Mouse (Mus musculus) liver, embryonic 11.5 days (tissue): ENCODE measurements around the gene Snx13. TPM values are rescaled to one million over a fixed set of nuclear protein-coding genes. Genes with fewer than 3 reads are reported as not detected.

Experiments used
- ATAC-seq: fragments of 200-750 bp; cut with Nextera tagmentation; replicated peaks from 2 replicates; pipeline ENCODE4 v1.8.0; 2017; ENCODE audit warnings: moderate number of reproducible peaks, mild to moderate bottlenecking, moderate TSS enrichment, moderate library complexity; ENCODE audit not compliant: low FRiP score
- DNase-seq: peaks from one replicate; pipeline ENCODE4 v3.0.0-alpha.2; 2017; ENCODE audit warnings: low spot score
- H3K27ac ChIP-seq: fragments of 300-500 bp; sonication (generic); 2 replicates; pipeline ENCODE4 v1.5.1; 2014; ENCODE audit warnings: mild to moderate bottlenecking, low read depth, low read length, control low read depth
- H3K27me3 ChIP-seq: fragments of 300-500 bp; sonication (generic); replicated peaks from 2 replicates; pipeline ENCODE4 v1.6.1; 2014; ENCODE audit warnings: low read length, mixed read lengths; ENCODE audit not compliant: control insufficient read depth, insufficient read depth
- H3K36me3 ChIP-seq: fragments of 300-500 bp; sonication (generic); 2 replicates; pipeline ENCODE4 v1.6.1; 2014; ENCODE audit warnings: mild to moderate bottlenecking, low read length, moderate library complexity, mixed read lengths; ENCODE audit not compliant: control insufficient read depth, insufficient read depth
- H3K4me1 ChIP-seq: fragments of 300-500 bp; sonication (generic); replicated peaks from 2 replicates; pipeline ENCODE4 v1.6.1; 2014; ENCODE audit warnings: low read length, mixed read lengths; ENCODE audit not compliant: control insufficient read depth, insufficient read depth
- H3K4me2 ChIP-seq: fragments of 300-500 bp; sonication (generic); 2 replicates; pipeline ENCODE4 v1.6.1; 2014; ENCODE audit warnings: mild to moderate bottlenecking, control low read depth, moderate library complexity
- H3K4me3 ChIP-seq: fragments of 300-500 bp; sonication (generic); 2 replicates; pipeline ENCODE4 v1.5.1; 2014; ENCODE audit warnings: low read depth, low read length, control low read depth
- H3K9ac ChIP-seq: fragments of 300-500 bp; sonication (generic); 2 replicates; pipeline ENCODE4 v1.6.1; 2014; ENCODE audit warnings: low read depth, low read length, control low read depth
- H3K9me3 ChIP-seq: fragments of 300-500 bp; sonication (generic); 2 replicates; pipeline ENCODE4 v1.6.1; 2016; ENCODE audit warnings: low read length, inconsistent platforms, mixed read lengths; ENCODE audit not compliant: control insufficient read depth
- WGBS: fragments of 180-500 bp; shearing (Covaris S2); extraction: QIAGEN DNeasy Blood & Tissue Kit; methylation state at CpG from one replicate; pipeline ENCODE4 v1.1.7; 2014; 5-methylcytosine and 5-hydroxymethylcytosine counted together
- polyA plus RNA-seq: library from polyadenylated mRNA; unstranded; fragments of >200 nt; fragmentation: Nextera tagmentation; extraction: Ambion mirVana; gene quantifications from 2 replicates; pipeline ENCODE4 v1.2.1, GENCODE M21; 2014

Snx13 gene
- polyA plus RNA-seq = 13.9 and 16.6 TPM in 2 replicates

DNA sequence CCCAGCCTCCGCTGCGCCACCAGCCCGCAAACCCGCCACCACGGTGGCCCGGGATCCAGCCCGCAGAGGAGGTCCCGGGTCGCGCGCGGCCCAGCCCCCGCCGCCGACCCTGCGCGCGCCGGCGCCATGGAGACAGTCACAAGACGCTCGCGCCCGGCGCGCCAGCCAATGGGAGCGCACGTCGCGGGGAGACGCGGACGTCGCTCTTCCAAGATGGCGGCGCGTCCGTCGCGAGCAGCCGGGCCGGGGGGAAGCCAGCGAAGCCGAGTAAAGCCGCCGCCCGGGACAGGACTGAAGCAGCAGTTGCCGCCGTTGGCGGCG lies at the start of gene Snx13:
Gene Snx13 (plus strand): TSS at position 188 of the 321 bp plus-strand sequence.
- H3K4me1 ChIP-seq = peaks cover 9% of the 10 kb centered on the region

DNA sequence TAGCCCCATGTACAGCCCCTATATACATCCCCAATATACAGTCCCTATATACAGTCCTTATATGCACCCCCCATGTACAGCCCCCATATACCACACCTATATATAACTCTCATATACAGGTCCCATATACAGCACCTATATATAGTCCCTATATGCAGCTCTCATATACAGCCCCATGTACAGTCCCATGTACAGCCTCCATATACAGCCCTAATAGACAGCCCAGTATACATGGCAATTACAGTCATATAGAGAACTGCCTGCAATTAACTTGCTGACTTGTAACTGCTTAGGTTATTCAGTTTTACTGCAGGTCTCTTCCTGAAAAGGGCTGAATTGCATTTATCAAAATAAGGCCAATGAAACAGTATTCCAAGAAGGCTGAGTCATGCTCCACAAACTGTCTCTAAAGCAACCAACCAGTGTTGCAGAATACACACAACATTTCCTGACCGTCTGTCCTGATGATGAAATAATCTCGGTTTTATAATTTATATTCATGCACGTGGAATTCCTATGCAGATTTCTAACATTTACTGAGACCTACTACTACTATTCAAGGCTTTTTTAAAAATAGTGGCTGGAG lies 49.3 kb upstream of the Snx13 start:
- H3K27ac ChIP-seq = no peak overlapping the region
- H3K4me1 ChIP-seq = no peaks in the 10 kb centered on the region
- H3K9ac ChIP-seq = no peak overlapping the region
- ATAC-seq = no peak
- no peak for DNase-seq
- no peaks in the 10 kb centered on the region for H3K9me3 ChIP-seq
- no peaks in the 10 kb centered on the region for H3K36me3 ChIP-seq
- WGBS = 80% methylated on average over 3 of the region's 3 CpGs
- no peak overlapping the region for H3K4me2 ChIP-seq
- no peaks in the 10 kb centered on the region for H3K27me3 ChIP-seq
- H3K4me3 ChIP-seq = no peak overlapping the region

More for the DNA sequence above, at the start of gene Snx13:
- no peaks in the 10 kb centered on the region for H3K36me3 ChIP-seq
- peak within 1 kb of the TSS; percentile 79 for H3K27ac ChIP-seq
- WGBS = under 1% methylated on average over 51 of the region's 51 CpGs
- no peaks in the 10 kb centered on the region for H3K27me3 ChIP-seq
- DNase-seq (peak; percentile 87), ATAC-seq (peak; percentile 96)
- H3K4me3 ChIP-seq = peak within 1 kb of the TSS; percentile 94
- peak within 1 kb of the TSS; percentile 87 for H3K4me2 ChIP-seq
- H3K9me3 ChIP-seq = no peaks in the 10 kb centered on the region
- peak within 1 kb of the TSS; percentile 93 for H3K9ac ChIP-seq

DNA sequence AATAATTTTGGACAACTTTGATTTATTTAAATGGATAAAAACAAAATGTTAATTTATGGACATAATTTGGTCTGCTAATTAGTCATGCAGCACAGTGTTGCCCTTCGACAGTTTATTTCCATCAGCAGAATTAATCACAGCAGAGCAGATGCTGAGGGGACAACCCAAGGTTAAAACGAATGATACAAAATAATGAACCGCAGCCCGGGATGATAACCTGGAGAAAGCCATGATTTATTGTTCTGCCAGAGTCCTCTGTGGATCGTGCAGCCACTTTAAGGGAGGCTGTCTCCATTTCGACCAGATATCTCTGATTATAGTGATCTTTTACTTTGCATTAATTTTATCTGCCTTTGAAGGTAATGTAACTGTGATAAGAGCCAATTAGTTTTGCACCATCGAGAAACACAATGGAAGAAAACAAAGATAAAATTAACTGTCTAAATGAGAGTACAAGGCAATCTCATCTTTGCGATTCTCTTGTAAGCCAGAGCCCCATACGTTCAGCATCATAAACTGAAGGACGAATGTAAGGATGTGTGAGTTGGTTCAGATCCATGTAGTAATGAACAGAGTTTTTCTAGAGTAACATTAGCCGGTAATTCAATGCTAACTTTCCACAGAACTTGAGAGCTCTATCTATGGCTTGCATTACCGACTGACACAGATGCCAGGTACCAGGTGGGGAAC lies 48.1 kb upstream of the Snx13 start:
- no peaks in the 10 kb centered on the region for H3K9me3 ChIP-seq
- H3K27ac ChIP-seq = no peak overlapping the region
- ATAC-seq (no peak), DNase-seq (no peak)
- no peak overlapping the region for H3K4me3 ChIP-seq
- no peaks in the 10 kb centered on the region for H3K27me3 ChIP-seq
- H3K4me2 ChIP-seq = no peak overlapping the region
- no peaks in the 10 kb centered on the region for H3K36me3 ChIP-seq
- no peak overlapping the region for H3K9ac ChIP-seq
- 69% methylated on average over 12 of the region's 12 CpGs for WGBS
- no peaks in the 10 kb centered on the region for H3K4me1 ChIP-seq

DNA sequence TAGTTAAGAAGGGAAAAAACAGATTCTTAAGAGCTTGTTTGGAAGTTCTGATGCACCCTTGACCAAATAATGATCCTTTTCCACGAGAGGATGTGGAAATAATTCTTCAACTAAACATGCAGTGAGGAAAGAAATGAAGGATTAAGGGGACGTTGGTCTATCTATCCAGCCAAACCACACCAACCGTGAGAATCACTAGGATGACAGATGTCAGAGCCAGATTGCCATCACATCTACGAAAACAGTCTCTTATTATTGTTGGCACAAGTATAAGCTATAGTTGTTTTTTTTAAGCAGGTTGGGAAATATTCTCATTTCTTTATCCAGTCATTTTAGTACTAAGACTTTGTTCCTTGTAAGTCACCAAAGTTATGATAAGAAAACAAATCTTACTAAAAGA lies 46.7 kb upstream of the Snx13 start:
- Histone ChIP-seq H3K9ac (no peak overlapping the region), H3K9me3 (no peaks in the 10 kb centered on the region), H3K4me1 (no peaks in the 10 kb centered on the region), H3K4me2 (no peak overlapping the region), H3K36me3 (no peaks in the 10 kb centered on the region), H3K27me3 (no peaks in the 10 kb centered on the region), H3K4me3 (no peak overlapping the region), H3K27ac (no peak overlapping the region)
- DNase-seq (no peak), ATAC-seq (no peak)
- WGBS = 55% methylated on average over 4 of the region's 4 CpGs

DNA sequence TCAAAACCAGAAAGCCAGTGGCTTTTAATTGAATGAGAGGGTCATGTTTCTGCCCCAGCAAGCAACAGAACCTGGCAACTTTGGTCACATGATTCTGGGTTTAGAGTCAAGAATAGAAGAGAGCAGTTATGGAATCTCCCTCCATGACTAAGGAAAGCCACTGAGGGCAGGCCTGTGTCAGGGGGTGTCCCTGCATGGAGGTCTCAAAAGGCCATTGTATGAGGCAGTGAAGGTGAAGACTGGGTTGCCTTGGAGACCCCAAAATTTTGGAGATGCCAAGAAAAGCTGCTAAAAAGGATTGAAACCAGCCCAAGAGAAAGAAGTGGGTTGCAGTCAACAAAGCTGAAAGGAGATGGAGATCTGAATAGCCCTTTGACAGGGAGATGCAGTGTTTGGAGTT lies 41.2 kb upstream of the Snx13 start:
- Histone ChIP-seq H3K4me2 (no peak overlapping the region), H3K27ac (no peak overlapping the region), H3K9me3 (no peaks in the 10 kb centered on the region), H3K4me1 (no peaks in the 10 kb centered on the region), H3K36me3 (no peaks in the 10 kb centered on the region), H3K27me3 (no peaks in the 10 kb centered on the region), H3K9ac (no peak overlapping the region), H3K4me3 (no peak overlapping the region)
- DNase-seq (no peak), ATAC-seq (no peak)

DNA sequence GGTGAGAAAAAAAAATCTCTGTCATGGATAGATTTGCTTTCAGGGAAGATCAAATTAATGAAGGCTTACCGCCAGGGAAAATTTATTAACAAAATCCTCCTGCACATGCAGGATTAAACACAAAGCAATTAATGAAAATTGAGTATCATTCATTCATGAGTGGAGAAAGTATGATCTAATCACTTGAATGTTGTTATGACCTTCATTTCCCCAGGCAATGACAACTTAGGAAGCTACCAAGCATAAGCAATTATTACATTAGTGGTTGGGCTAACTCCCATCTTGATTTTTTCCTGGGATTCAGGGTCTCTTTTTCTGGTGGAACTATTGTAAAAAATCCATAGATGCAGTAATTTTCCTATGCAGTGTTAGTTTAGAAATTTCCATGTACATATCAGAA lies 39.1 kb upstream of the Snx13 start:
- Histone ChIP-seq H3K9me3 (no peaks in the 10 kb centered on the region), H3K27ac (no peak overlapping the region), H3K4me2 (no peak overlapping the region), H3K36me3 (no peaks in the 10 kb centered on the region), H3K4me1 (no peaks in the 10 kb centered on the region), H3K4me3 (no peak overlapping the region), H3K9ac (no peak overlapping the region), H3K27me3 (no peaks in the 10 kb centered on the region)
- DNase-seq (no peak), ATAC-seq (no peak)
- 82% methylated on average over 1 of the region's 1 CpGs for WGBS

DNA sequence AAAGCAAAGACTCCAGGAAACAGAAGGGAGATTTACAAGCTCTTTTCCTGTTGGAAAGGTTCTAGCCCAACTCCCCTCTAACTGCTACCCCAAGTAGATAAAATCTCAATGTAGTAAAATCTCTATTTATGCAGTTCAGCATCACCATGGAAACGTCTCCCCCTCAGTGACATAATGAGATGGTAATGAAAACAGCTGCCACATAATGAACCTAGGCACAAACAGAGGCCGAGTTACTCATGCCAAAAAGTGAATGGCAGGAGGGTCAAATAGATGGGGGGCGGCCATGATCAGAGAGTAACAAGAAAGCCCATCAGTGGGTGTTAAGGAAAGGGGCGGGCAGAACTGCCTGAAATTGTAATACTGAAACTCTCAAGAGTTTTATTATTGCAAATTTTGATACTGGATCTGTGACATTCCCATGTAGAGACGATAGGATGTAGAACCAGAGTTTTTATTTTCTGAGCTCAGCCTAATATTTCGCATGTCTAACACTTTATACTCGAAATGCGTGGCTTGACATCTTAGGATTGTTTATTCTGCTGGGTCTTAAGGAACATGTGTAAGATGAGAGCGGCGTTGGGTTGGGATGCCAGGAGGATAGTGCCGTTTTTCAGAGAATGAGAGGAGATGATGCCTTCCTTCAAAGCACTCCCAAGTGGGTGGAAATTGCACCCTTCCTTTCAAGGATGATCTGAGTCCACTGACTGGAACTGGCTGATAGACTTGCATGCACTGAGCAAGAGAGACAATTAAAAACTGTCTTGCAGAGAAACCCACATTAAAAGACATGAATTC lies 38.4 kb upstream of the Snx13 start:
- DNase-seq = no peak

DNA sequence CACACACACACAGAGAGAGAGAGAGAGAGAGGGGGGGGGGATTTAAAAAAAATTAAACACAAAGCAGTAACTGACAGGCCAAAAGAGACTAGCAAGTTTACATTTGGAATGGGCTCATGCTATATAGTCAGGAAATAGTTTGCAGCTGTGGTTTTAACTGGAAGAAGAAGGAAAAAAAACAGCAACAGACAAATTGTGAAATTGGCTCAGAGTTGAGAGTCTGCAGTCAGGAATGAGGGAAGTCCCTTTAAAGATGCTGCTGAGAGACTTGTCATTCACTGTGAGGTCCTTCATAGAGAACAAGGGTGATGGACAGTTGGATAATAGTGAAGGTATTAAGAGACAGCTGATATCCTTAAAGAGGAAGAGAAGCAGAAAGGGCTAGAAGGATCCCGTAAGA lies 35.5 kb upstream of the Snx13 start:
- no peaks in the 10 kb centered on the region for H3K27me3 ChIP-seq
- no peaks in the 10 kb centered on the region for H3K4me1 ChIP-seq
- no peak overlapping the region for H3K4me3 ChIP-seq
- H3K9me3 ChIP-seq = no peaks in the 10 kb centered on the region
- no peak overlapping the region for H3K4me2 ChIP-seq
- no peak for ATAC-seq
- H3K27ac ChIP-seq = no peak overlapping the region
- H3K36me3 ChIP-seq = no peaks in the 10 kb centered on the region
- DNase-seq = no peak
- no peak overlapping the region for H3K9ac ChIP-seq
- 61% methylated on average over 1 of the region's 1 CpGs for WGBS

More for the DNA sequence above, 38.4 kb upstream of the Snx13 start:
- H3K4me3 ChIP-seq = no peak overlapping the region
- no peaks in the 10 kb centered on the region for H3K9me3 ChIP-seq
- no peak overlapping the region for H3K4me2 ChIP-seq
- H3K36me3 ChIP-seq = no peaks in the 10 kb centered on the region
- no peak for ATAC-seq
- H3K9ac ChIP-seq = no peak overlapping the region
- no peaks in the 10 kb centered on the region for H3K27me3 ChIP-seq
- H3K4me1 ChIP-seq = no peaks in the 10 kb centered on the region
- no peak overlapping the region for H3K27ac ChIP-seq
- 75% methylated on average over 11 of the region's 11 CpGs for WGBS
